Mouse (Mus musculus): ENCODE data around the gene Prkcz.

Prkcz gene

GRCm38 (mm10) chr4:155245770-155246492, 115.2 kb downstream of the Prkcz start:
- no peak for DNase-seq (ENCODE audit: low spot score in 2 of 2)

- no peak for DNase-seq (ENCODE audit: low spot score in 2 of 2)
Observed at GRCm38 (mm10) chr4:155243233-155243632, 117.9 kb downstream of the Prkcz start.

GRCm38 (mm10) chr4:155242292-155242691, 118.9 kb downstream of the Prkcz start:
- DNase-seq (ENCODE audit: low spot score in 2 of 2): no peak

GRCm38 (mm10) chr4:155241789-155242188, 119.4 kb downstream of the Prkcz start:
- DNase-seq (ENCODE audit: low spot score in 2 of 2): no peak

GRCm38 (mm10) chr4:155239494-155239893, 121.7 kb downstream of the Prkcz start:
- no peak for DNase-seq (ENCODE audit: low spot score in 2 of 2)

- no peak for DNase-seq (ENCODE audit: low spot score in 2 of 2)
Observed at GRCm38 (mm10) chr4:155238276-155238675, 122.9 kb downstream of the Prkcz start.

- DNase-seq (ENCODE audit: low spot score in 2 of 2): no peak
Observed at GRCm38 (mm10) chr4:155236737-155237385, 124.3 kb downstream of the Prkcz start.

GRCm38 (mm10) chr4:155235311-155236119, 125.6 kb downstream of the Prkcz start:
- peak in 1 of 2 experiments; percentile 50 for DNase-seq (ENCODE audit: low spot score in 2 of 2)

- DNase-seq (ENCODE audit: low spot score in 2 of 2): no peak
Observed at GRCm38 (mm10) chr4:155234371-155235310, 126.5 kb downstream of the Prkcz start.

- no peak for DNase-seq (ENCODE audit: low spot score in 2 of 2)
Observed at GRCm38 (mm10) chr4:155233878-155234277, 127.3 kb downstream of the Prkcz start.

GRCm38 (mm10) chr4:155228461-155228860, 132.7 kb downstream of the Prkcz start:
- DNase-seq (ENCODE audit: low spot score in 2 of 2): no peak

GRCm38 (mm10) chr4:155227986-155228385, 133.2 kb downstream of the Prkcz start:
- no peak for DNase-seq (ENCODE audit: low spot score in 2 of 2)

- DNase-seq (ENCODE audit: low spot score in 2 of 2): no peak
Observed at GRCm38 (mm10) chr4:155225918-155226317, 135.2 kb downstream of the Prkcz start.

GRCm38 (mm10) chr4:155223594-155224528, 137.3 kb downstream of the Prkcz start:
- no peak for DNase-seq (ENCODE audit: low spot score in 2 of 2)

- DNase-seq (ENCODE audit: low spot score in 2 of 2): peak; percentile 94 to 99
Observed at GRCm38 (mm10) chr4:155222841-155223593, 138.1 kb downstream of the Prkcz start.

GRCm38 (mm10) chr4:155222552-155222840, 138.7 kb downstream of the Prkcz start, which contains the start of gene Ski:
Ski (minus strand) TSS chr4:155222592.
- no peak for DNase-seq (ENCODE audit: low spot score in 2 of 2)

GRCm38 (mm10) chr4:155221599-155222551, 139.3 kb downstream of the Prkcz start:
- peak; percentile 32 to 52 for DNase-seq (ENCODE audit: low spot score in 2 of 2)

GRCm38 (mm10) chr4:155221106-155221505, 140.1 kb downstream of the Prkcz start:
- DNase-seq (ENCODE audit: low spot score in 2 of 2): no peak
